Mouse (Mus musculus) layer of hippocampus, adult 9-10 months (tissue): ENCODE measurements around the gene Zbtb22.
"Not testable (repeated sequence)": the region's sequence is repeated elsewhere in the genome, so short reads cannot be mapped to it uniquely, and the experiment has no call there.

Experiments
- DNase-seq: peaks from one replicate; pipeline ENCODE4 v3.0.0; 2022; ENCODE audit warnings: low spot score

Zbtb22 gene

GRCm38 (mm10) chr17:33903911-33904651 is 11.6 kb upstream of the Zbtb22 start:
- not testable (repeated sequence) for DNase-seq

DNA sequence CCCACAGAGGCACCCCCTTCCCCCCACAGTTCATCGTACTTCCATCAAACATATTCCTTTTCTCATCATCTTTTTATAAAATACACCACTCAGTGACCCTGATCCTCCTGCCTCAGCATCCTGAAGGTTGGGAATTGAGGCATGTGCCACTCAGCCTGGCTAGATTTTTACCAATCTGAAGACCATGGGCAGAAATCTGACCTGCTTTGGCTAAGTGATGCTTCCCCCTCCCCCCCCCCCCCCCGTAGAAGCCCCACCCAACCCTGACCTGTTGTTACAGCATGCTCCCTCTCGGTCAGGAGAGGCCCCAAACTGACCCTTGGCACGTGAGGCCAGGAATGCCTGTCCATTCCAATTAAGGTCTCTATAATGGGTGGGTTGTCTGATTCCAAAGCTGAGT is 10.9 kb upstream of the Zbtb22 start, which contains the start of gene Platr17:
Platr17 (plus strand) TSS at position 301 of the 400 bp plus-strand sequence.
- not testable (repeated sequence) for DNase-seq

- DNase-seq, result no peak
Measured at GRCm38 (mm10) chr17:33908331-33909076, 7.2 kb upstream of the Zbtb22 start.

- DNase-seq, result peak; percentile 88
Measured at GRCm38 (mm10) chr17:33909077-33909868, 6.4 kb upstream of the Zbtb22 start, which contains the start of gene Daxx. Gene Daxx (plus strand): TSS chr17:33909414.

- DNase-seq, result no peak
Measured at GRCm38 (mm10) chr17:33909869-33910250, 5.8 kb upstream of the Zbtb22 start.

GRCm38 (mm10) chr17:33910346-33911051 is 5.2 kb upstream of the Zbtb22 start:
- DNase-seq, result no peak

DNA sequence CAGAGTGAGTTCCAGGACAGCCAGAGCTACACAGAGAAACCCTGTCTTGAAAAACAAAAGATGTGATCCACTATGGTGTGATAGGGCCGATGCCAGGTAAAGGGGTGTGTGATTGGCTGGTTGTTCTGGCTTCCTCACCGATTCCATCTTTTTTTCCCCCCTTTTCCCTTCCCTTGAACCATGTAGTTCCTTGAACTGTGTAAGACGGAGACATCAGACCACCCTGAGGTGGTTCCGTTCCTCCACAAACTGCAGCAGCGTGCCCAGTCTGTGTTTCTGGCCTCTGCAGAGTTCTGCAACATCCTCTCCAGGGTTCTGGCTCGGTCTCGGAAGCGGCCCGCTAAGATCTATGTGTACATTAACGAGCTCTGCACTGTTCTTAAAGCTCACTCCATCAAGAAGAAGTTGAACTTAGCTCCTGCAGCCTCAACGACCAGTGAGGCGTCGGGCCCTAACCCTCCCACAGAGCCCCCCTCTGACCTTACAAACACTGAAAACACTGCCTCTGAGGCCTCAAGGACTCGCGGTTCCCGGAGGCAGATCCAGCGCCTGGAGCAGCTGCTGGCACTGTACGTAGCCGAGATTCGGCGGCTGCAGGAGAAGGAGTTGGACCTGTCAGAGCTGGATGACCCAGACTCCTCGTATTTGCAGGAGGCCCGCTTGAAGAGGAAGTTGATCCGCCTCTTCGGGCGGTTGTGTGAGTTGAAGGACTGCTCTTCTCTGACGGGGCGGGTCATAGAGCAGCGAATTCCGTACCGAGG is 4.5 kb upstream of the Zbtb22 start:
- no peak for DNase-seq

DNA sequence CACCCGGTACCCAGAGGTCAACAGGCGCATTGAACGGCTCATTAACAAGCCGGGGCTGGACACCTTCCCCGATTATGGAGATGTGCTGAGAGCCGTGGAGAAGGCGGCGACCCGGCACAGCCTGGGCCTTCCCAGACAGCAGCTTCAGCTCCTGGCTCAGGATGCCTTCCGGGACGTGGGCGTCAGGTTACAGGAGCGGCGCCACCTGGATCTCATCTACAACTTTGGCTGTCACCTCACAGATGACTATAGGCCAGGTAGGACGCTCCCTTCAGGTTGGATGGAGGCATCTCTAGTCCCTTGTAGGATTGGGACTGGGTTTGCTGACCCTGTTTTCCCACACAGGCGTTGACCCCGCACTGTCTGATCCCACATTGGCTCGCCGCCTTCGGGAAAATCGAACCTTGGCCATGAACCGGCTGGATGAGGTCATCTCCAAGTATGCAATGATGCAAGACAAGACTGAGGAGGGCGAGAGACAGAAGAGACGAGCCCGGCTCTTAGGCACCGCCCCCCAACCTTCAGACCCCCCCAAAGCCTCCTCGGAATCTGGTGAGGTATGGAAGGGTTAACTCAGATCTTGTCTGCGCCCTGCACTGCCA is 3.8 kb upstream of the Zbtb22 start:
- DNase-seq, result no peak

GRCm38 (mm10) chr17:33913264-33913663 is 2.4 kb upstream of the Zbtb22 start:
- no peak for DNase-seq

- no peak for DNase-seq
Measured at GRCm38 (mm10) chr17:33913905-33914304, 1.8 kb upstream of the Zbtb22 start.

DNA sequence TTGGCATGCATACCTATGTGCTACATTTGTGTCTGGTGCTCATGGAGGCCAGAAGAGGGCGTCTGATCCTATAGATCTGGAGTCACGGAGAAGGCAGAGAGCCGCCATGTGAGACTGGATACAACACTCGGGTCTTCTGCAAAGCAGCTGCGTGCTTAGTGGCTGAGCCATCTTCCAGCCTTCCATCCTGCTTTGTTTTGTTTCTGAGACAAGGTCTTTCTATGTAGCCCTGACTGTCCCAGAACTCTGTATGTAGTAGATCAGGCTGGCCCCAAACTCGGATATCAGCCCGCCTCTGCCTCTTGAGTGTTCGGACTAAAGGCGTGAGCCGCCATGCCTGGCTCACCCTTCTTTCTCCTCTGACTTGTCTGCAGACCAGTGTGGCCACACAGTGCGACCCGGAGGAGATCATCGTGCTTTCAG is 724 bp upstream of the Zbtb22 start:
- no peak for DNase-seq

- no peak for DNase-seq
Measured at GRCm38 (mm10) chr17:33916294-33916693, 590 bp downstream of the Zbtb22 start.

DNA sequence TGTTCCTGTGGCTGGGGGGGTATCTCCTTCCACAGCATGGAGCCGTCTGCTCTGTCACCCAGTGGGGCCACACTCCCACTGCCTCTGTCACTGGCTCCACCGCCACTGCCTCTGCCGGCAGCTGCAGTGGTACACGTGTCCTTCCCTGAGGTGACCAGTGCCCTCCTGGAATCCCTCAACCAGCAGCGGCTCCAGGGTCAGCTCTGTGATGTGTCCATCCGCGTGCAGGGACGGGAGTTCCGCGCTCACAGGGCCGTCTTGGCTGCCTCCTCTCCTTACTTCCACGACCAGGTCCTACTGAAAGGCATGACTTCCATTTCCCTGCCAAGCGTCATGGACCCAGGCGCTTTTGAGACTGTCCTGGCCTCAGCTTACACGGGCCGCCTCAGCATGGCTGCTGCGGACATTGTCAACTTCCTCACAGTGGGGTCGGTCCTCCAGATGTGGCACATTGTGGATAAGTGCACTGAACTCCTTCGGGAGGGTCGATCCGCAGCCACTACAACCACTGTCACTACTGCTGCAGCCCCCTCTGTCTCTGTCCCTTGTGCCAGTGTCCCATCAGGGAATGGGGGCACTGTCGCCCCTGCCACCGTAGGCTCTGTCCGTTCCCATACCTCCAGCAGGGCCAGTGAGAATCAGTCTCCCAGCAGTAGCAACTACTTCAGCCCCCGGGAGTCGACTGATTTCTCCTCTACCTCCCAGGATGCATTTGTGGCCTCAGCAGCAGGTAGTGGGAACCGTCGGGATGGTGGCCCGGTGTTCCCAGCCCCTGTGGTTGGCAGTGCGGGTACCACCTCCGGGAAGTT is 1.3 kb downstream of the Zbtb22 start:
- DNase-seq, result no peak

DNA sequence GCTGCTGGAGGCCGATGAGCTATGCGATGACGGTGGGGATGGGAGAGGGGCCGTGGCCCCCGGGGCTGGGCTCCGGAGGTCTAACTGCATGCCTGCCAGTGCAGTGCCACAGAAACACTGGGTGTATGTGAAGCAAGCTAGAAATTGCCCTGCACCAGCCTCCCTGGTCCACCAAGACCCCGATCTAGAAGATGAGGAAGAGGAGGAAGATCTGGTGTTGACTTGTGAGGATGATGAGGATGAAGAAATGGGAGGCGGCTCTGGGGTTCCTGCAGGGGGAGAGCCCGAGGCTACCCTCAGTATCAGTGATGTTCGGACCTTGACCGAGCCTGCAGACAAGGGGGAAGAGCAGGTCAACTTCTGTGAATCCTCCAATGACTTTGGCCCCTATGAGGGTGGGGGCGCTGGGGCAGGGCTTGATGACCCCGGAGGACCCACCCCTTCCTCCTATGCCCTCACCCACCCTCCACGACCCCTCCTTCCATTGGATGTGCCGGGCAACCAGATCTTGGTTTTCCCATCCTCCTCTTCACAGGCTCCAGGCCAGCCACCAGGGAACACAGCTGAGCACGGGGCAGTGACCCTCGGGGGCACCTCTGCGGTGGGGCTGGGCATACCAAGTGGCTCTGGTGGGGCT is 2.1 kb downstream of the Zbtb22 start:
- DNase-seq, result no peak

- no peak for DNase-seq
Measured at GRCm38 (mm10) chr17:33918293-33919203, 2.8 kb downstream of the Zbtb22 start.

DNA sequence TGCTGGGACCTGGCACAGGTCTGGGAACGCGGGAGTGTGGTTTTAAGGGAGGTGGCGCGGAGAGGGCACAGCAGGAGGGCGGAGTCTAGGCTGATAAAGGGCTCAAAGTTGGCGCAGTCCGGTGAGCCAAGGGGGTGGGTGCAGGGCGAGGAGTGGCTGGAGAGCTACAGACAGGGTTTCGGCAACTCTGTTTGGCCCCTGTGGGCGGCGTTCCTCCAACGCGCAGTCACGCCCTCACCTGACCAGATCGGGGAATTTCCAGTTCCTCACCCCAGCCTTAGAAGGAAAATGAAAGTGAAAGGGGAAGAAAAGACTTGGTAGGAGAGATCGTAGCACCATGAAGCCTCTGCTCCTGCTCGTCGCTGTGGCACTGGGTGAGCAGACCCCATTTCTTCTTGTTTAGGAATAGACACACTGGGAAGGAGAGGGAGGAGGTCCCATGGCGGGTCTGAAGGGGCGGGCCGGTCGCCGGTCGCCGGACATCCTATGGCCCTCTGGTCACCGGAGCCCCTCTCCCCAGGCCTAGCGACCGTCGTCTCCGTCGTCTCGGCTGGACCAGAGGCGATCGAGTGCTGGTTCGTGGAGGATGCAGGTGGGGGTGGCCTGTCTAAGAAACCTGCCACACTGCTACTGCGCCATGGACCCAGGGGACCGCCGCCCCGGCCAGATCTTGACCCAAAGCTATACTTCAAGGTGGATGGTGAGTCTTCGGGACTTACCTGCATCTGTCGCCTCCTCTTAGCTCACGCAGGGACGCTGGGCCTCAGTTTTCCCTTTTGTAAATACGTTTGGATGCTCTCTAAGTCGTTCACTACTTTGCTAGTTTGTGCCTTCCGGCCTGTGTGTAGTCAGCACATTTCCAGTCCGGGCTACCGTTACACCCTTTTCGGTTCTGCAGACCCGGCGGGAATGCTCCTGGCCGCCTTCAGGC is 3.9 kb downstream of the Zbtb22 start:
- no peak for DNase-seq
